Mouse (Mus musculus) megakaryocyte, embryonic 14.5 days (primary cell): ENCODE measurements around the gene Apold1.

Experiments
- FLI1 ChIP-seq: IDR thresholded peaks from 2 replicates; pipeline ENCODE4 v1.6.1; 2012; ENCODE audit warnings: low read length, inconsistent platforms, mixed read lengths
- GATA1 ChIP-seq: IDR thresholded peaks from 3 replicates; pipeline ENCODE4 v1.6.1; 2012; ENCODE audit warnings: mixed read lengths, low read length, inconsistent platforms, borderline replicate concordance

DNA sequence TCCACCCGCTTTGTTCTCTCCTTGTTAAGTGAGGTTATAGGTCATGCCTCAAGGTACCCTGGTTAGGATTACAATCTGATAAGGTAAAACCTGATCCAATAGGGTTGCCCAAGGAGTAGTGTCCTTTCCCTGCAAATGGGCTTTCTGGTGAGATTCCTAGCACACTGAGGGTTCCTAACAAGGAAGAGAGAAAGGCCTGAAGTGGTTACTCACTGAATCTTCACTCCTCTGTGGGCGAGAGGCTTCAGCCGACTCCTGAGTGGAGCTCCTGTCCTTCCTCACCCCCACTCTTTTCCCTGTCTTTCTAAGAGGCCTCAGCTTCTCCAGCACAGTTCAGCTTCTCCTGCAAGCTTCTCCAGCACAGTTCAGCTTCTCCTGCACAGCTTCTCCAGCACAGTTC is 17.3 kb downstream of the Apold1 start:
- no peak for TF ChIP-seq FLI1
- no peak for TF ChIP-seq GATA1
